Mouse (Mus musculus) testis, adult 2 months (tissue): ENCODE results near the gene Polr3g. TPM values are rescaled to one million over a fixed set of nuclear protein-coding genes. Genes with fewer than 3 reads are reported as not detected.

Experiments
- H3K27ac ChIP-seq: fragments of 200-500 bp; 2 replicates; pipeline ENCODE4 v1.5.1; 2012; ENCODE audit warnings: low read depth, low read length; ENCODE audit not compliant: control insufficient read depth, insufficient read depth
- H3K27me3 ChIP-seq: fragments of 200-500 bp; 2 replicates; pipeline ENCODE4 v1.6.1; 2012; ENCODE audit warnings: mild to moderate bottlenecking, low read length, moderate library complexity; ENCODE audit not compliant: control insufficient read depth, insufficient read depth
- H3K36me3 ChIP-seq: fragments of 200-500 bp; 2 replicates; pipeline ENCODE4 v1.6.1; 2012; ENCODE audit warnings: mild to moderate bottlenecking, low read length; ENCODE audit not compliant: control insufficient read depth, insufficient read depth
- H3K4me1 ChIP-seq: fragments of 200-500 bp; 2 replicates; pipeline ENCODE4 v1.6.1; 2012; ENCODE audit warnings: low read length; ENCODE audit not compliant: control insufficient read depth, insufficient read depth
- H3K4me3 ChIP-seq: fragments of 200-500 bp; 2 replicates; pipeline ENCODE4 v1.5.1; 2012; ENCODE audit warnings: low read depth, mild to moderate bottlenecking, low read length, moderate library complexity, mixed read lengths; ENCODE audit not compliant: control insufficient read depth
- CTCF ChIP-seq: fragments of 200-500 bp; IDR thresholded peaks from 2 replicates; pipeline ENCODE4 v1.5.1; 2012; ENCODE audit warnings: low read depth, mild to moderate bottlenecking, inconsistent platforms, low read length, moderate library complexity; ENCODE audit not compliant: control insufficient read depth, insufficient read depth, insufficient replicate concordance
- POLR2A ChIP-seq: fragments of 200-500 bp; IDR thresholded peaks from 2 replicates; pipeline ENCODE4 v1.6.1; 2012; ENCODE audit warnings: low read depth, mild to moderate bottlenecking, inconsistent platforms, low read length, moderate library complexity; ENCODE audit not compliant: control insufficient read depth
- polyA plus RNA-seq: library from polyadenylated mRNA; depleted of rRNA; stranded (reverse); fragments of >200 nt; gene quantifications from 2 replicates; pipeline ENCODE4 v1.2.3, GENCODE M21; 2012

Gene Polr3g
- polyA plus RNA-seq, 1 experiment = 7.7 TPM

GRCm38 (mm10) chr13:81644047-81644565 is 66.7 kb downstream of the Polr3g start:
- no peak for TF ChIP-seq POLR2A
- TF ChIP-seq CTCF = no peak
- Histone ChIP-seq H3K4me3 (peak overlapping the region; percentile 3; the same call in 1 of the 2 replicates), H3K4me1 (no peaks in the 10 kb centered on the region), H3K36me3 (no peaks in the 10 kb centered on the region), H3K27me3 (no peaks in the 10 kb centered on the region), H3K27ac (no peak overlapping the region)

- Histone ChIP-seq H3K27ac (no peak overlapping the region), H3K4me1 (no peaks in the 10 kb centered on the region), H3K4me3 (no peak overlapping the region), H3K27me3 (no peaks in the 10 kb centered on the region), H3K36me3 (no peaks in the 10 kb centered on the region)
- TF ChIP-seq POLR2A = no peak
- no peak for TF ChIP-seq CTCF
Observed at GRCm38 (mm10) chr13:81642491-81643149, 68.2 kb downstream of the Polr3g start.

- H3K27me3 ChIP-seq = no peaks in the 10 kb centered on the region
- TF ChIP-seq CTCF (no peak), POLR2A (no peak)
- no peak overlapping the region for H3K27ac ChIP-seq
- H3K4me3 ChIP-seq = no peak overlapping the region
- H3K36me3 ChIP-seq = no peaks in the 10 kb centered on the region
- no peaks in the 10 kb centered on the region for H3K4me1 ChIP-seq
Observed at GRCm38 (mm10) chr13:81641289-81642045, 69.3 kb downstream of the Polr3g start.

- H3K4me1 ChIP-seq = no peaks in the 10 kb centered on the region
- no peak for TF ChIP-seq POLR2A
- TF ChIP-seq CTCF = no peak
- no peak overlapping the region for H3K27ac ChIP-seq
- H3K4me3 ChIP-seq = no peak overlapping the region
- no peaks in the 10 kb centered on the region for H3K36me3 ChIP-seq
- H3K27me3 ChIP-seq = no peaks in the 10 kb centered on the region
Observed at GRCm38 (mm10) chr13:81640881-81641280, 69.9 kb downstream of the Polr3g start.

GRCm38 (mm10) chr13:81639624-81640023 is 71.2 kb downstream of the Polr3g start:
- Histone ChIP-seq H3K27me3 (no peaks in the 10 kb centered on the region), H3K27ac (no peak overlapping the region), H3K4me1 (no peaks in the 10 kb centered on the region), H3K4me3 (no peak overlapping the region), H3K36me3 (no peaks in the 10 kb centered on the region)
- TF ChIP-seq POLR2A (no peak), CTCF (no peak)

GRCm38 (mm10) chr13:81632720-81633415 is 77.9 kb downstream of the Polr3g start, which contains the start of gene Adgrv1:
Gene Adgrv1 (minus strand): TSS chr13:81633154.
- Histone ChIP-seq H3K27ac (no peak within 1 kb of the TSS), H3K4me1 (peaks cover 8% of the 10 kb centered on the region), H3K4me3 (peak within 1 kb of the TSS; percentile 84), H3K36me3 (no peaks in the 10 kb centered on the region), H3K27me3 (no peaks in the 10 kb centered on the region)
- TF ChIP-seq POLR2A = no peak
- no peak for TF ChIP-seq CTCF

GRCm38 (mm10) chr13:81630566-81630965 is 80.2 kb downstream of the Polr3g start:
- peaks cover 8% of the 10 kb centered on the region for H3K4me1 ChIP-seq
- no peak overlapping the region for H3K4me3 ChIP-seq
- H3K27ac ChIP-seq = no peak overlapping the region

More at GRCm38 (mm10) chr13:81630566-81630965, 80.2 kb downstream of the Polr3g start:
- TF ChIP-seq POLR2A = no peak
- H3K36me3 ChIP-seq = no peaks in the 10 kb centered on the region
- H3K27me3 ChIP-seq = no peaks in the 10 kb centered on the region
